Mouse (Mus musculus): ENCODE data around the gene Tomm7.
A peak's percentile ranks its signal among the peaks of the same experiment; 100 is the strongest.

Tomm7 gene

DNA sequence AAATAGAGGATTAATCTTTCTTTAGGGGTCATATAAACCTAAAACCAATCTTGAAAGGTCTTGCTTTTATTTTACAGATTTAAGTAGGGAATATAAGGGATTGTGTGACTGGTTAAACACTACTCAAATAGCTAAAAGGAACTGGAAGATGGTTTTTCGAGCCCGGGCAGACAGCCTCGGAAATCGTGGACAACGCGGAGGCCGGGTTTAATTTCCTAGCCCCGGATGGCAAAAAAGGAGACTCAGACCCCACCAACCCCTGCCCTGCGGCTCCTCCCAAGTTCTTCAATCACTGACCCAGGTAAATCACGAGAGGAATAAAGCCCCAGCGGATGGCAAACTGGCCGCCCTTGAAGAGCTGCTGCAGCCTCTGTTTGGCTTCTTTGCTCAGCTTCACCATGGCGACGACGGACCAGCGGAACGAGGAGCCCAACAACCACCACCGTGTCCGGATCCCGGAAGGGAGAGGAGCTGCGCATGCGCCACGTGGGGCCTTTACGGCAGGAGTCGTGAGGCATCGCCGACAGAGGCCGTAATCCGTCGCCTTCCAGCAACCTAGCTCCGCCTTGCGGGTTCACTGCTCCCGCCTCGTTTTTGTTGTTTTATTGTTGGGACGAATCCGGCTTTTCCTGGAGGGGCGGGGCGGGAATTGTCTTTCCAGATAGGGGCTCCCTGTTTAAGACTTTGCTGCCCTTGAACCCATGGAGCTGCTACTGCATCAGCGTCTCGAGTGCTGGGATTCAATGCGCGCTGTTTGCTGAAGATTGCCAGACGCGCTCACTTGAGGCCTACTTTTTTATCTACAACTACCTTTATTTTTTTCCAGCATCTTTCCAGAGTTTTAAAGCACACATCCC lies at the start of gene Tomm7:
Tomm7 (minus strand) TSS at position 488 of the 857 bp plus-strand sequence.
- DNase-seq (ENCODE audit: low spot score in 2 of 2), result peak; percentile 97 to 99

DNA sequence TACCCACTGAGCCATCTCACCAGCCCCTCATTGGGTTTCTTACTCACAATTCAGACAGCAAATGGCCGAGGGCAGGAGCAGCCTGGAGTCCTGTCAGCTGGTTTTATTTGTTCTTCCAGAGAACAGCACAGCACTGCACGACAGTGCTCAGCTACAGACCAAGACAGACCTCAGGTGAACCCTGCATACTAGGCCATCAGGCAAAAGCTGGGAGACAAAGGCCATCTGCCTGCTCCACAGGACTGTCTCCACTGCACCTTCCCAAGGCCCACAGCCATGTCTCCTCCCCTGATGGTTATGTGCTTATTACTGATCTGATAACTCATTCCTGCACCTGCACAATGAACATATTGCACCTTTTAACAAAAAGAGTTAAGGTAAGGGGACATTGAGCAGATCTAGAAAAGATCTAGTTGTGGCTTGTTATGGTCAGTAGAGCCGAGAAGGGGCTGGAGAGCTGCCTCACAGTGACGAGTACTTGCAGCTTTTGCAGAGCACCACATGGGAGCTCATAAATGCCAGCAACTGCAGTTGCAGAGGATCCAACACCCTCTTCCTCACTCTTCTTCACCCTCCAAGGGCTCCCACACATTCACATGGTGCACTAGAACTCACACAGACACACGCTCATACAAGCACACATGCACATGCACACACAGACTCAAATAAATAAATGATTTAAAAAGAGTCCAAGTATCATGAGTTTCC lies 49.3 kb upstream of the Tomm7 start:
- DNase-seq (ENCODE audit: low spot score in 2 of 2), result peak in 1 of 2 experiments; percentile 51

DNA sequence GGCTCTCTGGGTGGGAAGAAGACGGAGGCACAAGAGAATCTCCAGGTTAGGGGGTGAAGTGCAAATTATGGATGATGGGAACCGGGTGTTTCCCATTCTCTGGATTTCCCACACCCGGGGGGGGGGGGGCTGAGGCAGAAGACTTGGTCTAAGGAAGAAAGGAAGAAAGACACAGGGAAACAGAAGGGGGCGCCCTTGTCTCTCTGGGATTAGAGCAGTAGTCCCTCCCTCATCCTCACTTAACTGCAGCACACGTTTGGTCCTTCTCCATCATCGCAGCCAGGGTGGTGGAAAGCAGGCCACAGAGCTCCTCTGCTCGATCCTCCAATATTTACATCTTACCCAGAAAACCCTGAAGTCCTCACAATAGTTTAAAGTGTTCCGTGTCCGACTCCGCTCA lies 46.8 kb upstream of the Tomm7 start:
- DNase-seq (ENCODE audit: low spot score in 2 of 2), result peak; percentile 77 to 88

DNA sequence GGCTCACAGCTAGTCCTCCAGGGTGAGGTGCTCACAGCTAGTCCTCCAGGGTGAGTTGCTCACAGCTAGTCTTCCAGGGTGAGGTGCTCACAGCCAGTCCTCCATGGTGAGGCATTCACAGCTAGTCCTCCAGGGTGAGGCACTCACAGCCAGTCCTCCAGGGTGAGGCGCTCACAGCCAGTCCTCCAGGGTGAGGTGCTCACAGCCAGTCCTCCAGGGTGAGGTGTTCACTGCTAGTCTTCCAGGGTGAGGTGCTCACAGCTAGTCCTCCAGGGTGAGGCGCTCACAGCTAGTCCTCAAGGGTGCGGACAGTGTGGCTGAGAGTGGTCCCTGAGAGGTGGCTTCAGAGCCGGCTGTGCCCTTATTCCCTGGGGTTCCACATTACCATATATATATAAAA lies 45.5 kb upstream of the Tomm7 start:
- DNase-seq (ENCODE audit: low spot score in 2 of 2), result peak in 1 of 2 experiments; percentile 54

DNA sequence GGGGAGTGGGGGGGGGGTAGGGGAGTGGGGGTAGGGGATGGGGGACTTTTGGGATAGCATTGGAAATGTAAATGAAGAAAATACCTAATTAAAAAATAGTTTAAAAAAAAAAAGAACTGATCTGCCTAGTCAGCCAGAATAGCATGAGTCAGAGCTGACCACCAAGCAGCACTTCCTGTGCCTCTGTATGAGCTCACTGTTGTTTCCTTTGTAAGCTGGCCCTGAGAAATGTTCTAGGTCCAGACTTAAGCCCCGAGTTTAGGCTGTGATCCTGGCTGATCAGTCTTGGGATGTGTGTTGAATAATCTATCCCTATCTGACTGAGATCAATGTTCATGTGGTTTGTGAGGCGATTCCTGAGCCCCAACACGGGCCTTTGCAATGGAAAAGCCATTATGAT lies 43.1 kb upstream of the Tomm7 start:
- DNase-seq (ENCODE audit: low spot score in 2 of 2), result peak in 1 of 2 experiments; percentile 39

DNA sequence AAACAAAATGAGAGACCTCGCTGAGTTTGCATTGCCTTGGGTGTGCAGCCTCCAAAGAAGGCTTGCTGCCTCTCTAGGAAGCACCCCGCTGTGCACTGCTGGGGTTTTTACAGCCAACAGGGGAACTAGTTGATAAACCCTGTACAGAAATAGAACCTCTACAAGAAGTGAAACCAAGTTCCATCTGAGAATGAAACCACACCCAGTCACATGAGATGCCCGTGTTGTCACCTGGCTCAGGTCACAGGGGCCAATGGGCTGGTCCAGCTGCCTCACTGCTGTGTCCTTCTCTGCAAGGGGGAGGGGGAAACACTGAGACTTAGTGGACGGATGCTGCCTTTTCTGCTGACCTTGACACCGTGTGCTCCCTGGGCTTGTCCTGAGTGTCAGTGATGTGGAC lies 30.5 kb upstream of the Tomm7 start:
- DNase-seq (ENCODE audit: low spot score in 2 of 2), result peak; percentile 47 to 66

DNA sequence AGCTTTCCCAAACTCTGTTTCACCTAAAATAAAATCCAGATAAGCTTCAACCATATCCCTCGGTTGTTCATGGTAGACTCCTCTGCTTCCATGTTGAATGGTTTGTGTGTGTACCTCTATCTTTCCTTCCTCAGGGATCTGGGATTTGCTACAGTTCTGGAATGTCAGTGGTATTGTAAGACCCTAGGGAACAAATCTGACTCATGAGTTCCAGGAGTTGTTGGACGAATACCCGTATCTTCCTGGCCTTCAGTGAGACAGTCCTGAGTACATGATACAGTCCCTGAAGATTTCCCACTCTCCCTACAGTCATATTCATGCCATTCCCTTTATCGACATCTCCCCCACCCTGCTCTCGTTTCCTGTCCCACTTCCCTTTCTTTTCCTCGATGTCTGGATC lies 28.6 kb upstream of the Tomm7 start:
- peak in 1 of 2 experiments; percentile 38 for DNase-seq (ENCODE audit: low spot score in 2 of 2)

DNA sequence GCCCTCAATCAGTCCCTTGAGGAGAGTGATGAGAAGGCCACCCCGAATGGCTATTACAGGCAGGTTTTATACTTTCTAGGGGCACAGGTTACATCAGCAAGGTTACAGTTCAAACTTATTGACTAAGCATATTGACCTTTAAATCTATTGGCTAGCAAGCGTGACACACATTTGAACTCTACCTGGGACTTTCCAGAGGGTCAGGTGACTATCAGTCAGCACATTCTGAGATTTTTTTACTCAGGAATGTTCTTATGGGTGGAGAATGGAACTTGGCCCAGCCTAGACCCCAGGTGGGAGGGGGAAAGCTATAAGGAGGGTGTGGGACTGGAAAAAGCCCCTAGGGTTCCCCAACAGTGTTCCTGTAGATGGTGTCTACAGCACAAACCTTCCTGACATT lies 27.4 kb upstream of the Tomm7 start:
- peak in 1 of 2 experiments; percentile 17 for DNase-seq (ENCODE audit: low spot score in 2 of 2)

DNA sequence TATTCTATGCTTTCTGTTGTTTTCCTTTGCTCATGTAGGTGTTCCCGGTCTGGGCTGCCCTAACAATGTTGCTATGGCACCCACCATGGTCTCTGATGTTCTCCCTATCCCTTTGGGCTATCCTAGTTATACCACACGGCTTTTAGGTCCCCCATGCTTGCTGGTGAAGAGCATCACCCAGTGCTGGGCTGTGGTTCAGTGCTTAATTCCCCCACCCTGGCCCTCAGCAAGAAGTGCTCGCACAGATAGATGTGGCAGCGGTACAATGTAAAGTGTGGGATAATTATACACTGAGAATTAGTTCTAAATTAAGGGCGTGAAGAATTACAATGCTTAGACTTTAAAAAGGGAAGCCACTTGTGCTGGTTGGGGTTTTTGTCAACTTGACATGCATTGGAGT lies 22.0 kb upstream of the Tomm7 start:
- peak in 1 of 2 experiments; percentile 47 for DNase-seq (ENCODE audit: low spot score in 2 of 2)

DNA sequence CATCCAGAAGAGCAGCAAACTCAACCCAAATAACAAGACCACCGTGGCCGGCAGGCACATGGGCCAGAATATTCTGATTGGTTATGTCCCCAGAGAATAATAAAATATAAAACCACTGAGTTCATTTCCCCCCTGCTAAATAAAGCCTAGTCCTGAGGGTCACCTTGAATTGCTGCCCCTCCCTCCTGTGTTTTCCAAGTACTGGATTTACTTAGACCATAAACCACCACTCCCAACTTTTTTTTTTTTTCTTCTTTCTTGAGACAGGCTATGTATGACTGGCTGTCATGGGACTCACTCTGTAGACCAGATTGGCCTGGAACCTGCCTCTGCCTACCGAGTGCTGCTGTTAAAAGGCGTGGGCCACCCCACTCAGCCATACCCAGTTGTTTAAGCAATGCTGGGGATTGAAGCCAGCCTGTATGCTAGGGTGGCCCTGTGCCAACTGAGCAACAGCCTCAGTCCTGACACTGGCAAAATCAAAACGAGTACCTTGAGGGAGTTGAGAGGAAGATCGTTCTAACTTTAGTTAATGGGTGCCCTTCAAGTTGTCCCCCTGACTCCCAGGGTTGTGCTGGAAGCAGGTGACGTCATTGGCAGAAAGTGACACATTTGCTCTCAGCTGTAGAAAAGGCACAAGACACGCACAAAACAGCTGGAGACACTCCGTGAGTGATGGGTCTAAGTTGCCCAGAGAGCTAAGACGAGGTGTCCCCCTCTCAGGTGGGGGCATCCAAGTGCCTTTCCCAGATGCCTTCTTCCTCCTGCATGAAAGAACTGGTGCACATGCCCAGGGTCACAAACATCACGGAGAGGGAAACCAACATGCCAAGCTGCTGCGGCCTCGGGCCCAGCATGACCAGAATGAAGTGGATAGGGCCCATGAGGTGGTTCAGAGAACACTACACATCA lies 20.3 kb upstream of the Tomm7 start:
- peak in 1 of 2 experiments; percentile 54 for DNase-seq (ENCODE audit: low spot score in 2 of 2)

DNA sequence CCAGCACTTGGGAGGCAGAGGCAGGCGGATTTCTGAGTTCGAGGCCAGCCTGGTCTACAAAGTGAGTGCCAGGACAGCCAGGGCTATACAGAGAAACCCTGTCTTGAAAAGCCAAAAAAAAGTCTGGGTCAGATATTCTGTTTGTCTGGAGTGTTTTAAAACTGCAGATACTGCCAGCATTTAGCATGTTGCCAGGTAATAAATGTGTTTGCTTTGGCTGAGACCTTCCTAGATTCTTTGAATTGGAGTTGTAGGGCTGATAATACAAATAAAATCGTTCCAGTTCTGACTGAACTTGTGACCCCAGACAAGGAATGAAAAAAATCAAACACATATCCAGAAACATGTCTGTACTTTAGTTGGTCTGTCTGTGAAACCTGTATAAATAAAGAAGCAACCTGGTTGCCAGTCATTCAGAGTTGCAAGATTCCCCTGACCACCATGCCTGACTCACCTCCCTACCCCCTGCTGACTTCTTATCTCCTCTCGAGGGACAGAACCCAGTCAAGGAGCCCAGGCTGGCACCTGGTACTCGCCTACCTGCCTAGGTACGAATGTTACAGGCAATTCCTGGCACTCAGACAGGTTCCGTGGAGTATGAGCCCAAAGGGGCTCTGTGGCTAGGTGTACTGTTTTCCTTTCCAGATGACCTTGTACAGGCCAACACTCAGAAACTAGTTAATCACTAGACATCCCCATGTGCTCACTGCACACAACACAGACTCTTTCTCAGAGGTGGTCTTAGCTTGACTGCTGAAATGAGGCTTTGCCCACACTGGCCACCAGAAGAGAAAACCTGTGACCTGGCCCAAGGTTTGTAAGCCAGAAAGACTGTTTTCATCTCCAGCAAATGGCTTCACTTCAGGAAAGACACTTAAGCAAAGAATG lies 19.4 kb upstream of the Tomm7 start:
- peak in 1 of 2 experiments; percentile 53 for DNase-seq (ENCODE audit: low spot score in 2 of 2)

DNA sequence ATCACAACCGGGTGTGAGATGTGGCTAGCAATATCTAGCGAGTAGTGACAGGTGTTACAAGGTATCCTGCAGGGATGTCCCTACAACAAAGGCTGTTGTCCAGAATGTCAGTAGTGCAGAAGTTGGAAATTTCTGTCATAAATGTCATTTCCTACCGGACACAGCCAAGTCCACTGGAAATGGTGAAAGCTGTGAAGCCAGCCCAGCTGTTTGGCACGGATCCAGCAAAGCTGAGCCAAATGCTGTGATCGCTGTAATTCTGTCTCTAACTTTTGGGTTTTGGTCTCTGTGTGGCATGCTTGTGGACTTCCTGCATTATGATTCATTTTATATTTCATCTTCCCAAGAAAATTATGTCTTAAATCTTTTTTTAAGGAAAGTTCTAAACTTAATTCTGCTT lies 18.3 kb upstream of the Tomm7 start:
- peak in 1 of 2 experiments; percentile 57 for DNase-seq (ENCODE audit: low spot score in 2 of 2)

DNA sequence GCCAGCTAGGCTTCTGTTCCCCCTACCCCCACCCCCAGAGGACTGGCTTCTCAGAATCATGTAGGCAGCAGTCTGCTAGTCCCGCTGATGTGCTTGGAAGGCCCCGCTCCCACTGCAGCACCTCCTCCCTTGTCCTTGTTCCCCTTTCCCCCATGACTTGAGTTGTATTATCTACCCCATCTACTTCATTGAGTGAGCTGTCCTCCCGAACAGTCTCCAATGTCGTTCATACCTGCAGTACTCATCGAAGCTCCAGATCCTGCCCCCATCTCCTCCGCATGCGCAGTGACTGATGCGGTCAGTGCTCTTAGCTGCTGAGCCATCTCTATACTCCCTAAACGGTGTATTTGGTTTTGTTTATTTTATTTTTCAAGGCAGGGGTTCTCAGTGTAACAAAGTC lies 17.8 kb upstream of the Tomm7 start:
- DNase-seq (ENCODE audit: low spot score in 2 of 2), result peak in 1 of 2 experiments; percentile 47

DNA sequence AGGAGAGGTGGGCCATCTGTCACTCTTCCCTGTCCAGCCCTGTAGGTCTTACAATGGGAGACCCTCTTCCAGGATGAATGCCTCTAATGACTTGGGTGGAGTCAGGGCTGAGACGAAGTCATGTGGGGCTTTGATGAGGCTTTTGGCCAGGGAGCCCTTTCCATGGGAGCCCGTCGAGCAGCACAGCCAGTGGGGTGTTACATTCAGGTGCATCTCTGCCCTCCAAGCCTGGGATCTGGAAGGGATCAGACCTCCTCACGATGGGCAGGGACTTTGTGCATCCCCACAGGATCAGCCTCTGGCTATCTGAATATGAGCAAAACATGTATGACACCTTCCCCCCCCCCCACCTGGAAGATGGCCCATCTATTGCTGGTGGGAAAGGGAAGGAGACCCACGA lies 15.9 kb upstream of the Tomm7 start:
- DNase-seq (ENCODE audit: low spot score in 2 of 2), result peak in 1 of 2 experiments; percentile 58

DNA sequence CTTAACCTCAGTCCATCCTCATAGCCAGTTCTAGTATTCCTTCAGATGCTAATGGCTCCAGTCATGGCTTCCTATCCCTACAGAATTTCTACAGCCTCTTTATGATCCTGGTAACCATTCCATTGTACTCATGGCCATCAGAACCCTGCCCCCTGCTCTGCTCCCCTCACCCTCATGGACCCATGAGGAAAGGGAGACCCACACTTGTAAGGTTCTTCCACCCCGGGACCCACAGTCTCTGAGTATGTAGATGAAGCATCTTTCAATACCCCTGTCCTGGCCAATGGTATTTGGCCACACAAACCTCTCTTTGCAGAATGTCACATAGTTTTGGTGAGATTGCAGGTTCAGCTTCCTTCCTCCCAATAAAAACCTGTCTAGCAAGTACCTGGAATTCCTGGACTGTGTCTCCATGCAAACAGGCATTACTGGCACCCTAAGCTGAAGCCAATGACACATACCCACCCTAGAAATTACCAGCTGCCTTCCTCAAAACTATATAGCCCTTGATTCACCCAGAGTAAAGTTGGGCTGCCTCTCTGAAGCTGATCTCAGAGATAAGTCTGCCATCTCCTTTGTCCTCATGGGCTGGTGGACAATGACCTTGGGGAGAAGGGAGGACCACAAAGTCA lies 15.2 kb upstream of the Tomm7 start:
- DNase-seq (ENCODE audit: low spot score in 2 of 2), result peak in 1 of 2 experiments; percentile 39

DNA sequence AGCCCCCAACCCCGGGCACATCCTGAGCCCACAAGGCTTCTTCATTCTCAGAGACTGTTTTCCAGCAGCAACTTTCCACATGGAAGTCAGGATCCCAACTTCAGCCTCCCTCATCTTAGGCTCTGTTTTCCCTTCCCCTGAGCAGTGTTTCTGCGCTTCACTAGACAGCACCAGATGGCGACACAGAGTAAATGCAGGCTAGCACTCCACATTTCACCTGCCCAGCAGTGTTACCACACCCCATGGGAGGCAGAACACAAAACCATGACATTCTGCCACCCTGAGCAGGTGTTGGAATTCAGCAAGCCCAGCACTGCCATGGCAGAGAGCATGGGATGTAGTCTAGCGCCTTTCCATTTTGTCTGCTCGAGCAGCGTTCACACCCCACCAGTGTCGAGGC lies 14.7 kb upstream of the Tomm7 start:
- peak in 1 of 2 experiments; percentile 58 for DNase-seq (ENCODE audit: low spot score in 2 of 2)

DNA sequence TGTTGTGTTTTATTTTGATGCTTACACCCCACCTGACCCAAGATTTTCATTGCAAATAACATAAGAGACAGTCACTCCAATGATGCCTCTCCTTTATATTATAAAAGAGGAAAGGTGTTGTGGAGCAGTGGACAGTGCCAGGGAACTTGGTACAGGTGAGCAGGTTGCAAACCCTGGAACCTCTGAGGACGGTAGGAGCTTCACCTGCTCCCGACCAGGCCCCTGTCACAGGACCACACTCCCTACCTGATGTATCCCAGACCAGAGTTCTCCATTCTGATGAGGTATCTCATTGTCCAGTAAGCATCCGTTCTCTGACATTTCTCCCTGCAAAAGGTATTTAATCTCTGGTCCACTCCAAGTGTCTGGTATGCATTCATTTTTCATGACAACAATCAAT lies 14.0 kb upstream of the Tomm7 start:
- peak in 1 of 2 experiments; percentile 41 for DNase-seq (ENCODE audit: low spot score in 2 of 2)

DNA sequence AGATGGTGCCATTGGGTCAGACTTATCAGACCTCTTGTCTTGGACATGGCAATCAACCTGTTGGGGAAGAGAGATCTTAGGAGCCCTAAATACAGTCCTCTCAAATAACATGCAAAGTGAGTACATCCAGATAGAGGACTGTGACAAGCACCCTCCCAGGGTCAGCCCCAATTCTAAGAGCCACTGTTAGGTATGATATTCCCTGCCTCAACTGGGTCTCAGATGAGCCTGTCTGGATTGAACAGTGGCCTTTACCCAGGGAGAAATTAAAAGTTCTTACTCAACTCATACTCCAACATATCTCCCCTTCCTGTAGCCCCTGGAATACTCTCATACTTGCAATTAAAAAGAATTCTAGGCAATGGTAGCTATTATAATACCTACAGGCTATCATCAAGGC lies 13.2 kb upstream of the Tomm7 start:
- DNase-seq (ENCODE audit: low spot score in 2 of 2), result peak in 1 of 2 experiments; percentile 28

DNA sequence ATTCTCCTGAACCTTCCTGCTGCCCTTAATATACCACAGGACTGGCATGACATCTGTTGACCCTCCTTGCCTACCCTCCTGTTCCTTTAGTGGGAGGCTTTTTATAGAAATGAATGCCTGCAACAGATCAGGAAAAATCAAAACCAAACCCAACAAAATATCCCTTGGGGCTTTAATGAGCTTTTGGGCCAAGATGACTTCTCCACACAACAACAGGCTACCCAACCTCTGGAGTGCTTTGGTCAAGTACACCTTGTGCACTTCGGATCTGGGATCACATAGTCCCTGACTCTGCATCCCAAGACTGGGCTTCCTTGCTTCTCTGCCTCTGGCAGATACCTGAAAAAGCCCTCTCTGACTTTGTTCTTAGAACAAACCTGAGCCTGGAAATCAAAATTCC lies 12.2 kb upstream of the Tomm7 start:
- no peak for DNase-seq (ENCODE audit: low spot score in 2 of 2)

DNA sequence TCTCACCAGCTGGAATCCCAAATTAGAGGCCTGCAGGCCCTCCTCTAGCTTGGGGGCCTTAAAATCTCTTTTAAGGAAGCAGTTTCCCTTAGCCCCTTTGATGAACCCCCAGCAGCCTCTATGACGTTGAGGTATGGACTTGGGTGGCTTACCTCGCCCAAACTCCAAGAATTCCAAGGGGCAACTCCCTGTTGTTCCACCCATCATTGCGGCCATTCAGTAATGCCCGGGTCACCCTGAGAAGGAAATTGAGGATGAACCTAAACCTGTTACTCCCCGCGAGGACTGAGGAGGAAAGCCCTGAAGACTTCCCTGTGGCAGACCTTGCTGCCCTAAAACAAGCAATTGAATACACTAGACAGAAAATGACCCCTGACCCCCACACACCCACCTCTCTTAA lies 11.5 kb upstream of the Tomm7 start:
- no peak for DNase-seq (ENCODE audit: low spot score in 2 of 2)
